ENCODE assay signal across 8 mouse cellular contexts in the genomic region with DNA sequence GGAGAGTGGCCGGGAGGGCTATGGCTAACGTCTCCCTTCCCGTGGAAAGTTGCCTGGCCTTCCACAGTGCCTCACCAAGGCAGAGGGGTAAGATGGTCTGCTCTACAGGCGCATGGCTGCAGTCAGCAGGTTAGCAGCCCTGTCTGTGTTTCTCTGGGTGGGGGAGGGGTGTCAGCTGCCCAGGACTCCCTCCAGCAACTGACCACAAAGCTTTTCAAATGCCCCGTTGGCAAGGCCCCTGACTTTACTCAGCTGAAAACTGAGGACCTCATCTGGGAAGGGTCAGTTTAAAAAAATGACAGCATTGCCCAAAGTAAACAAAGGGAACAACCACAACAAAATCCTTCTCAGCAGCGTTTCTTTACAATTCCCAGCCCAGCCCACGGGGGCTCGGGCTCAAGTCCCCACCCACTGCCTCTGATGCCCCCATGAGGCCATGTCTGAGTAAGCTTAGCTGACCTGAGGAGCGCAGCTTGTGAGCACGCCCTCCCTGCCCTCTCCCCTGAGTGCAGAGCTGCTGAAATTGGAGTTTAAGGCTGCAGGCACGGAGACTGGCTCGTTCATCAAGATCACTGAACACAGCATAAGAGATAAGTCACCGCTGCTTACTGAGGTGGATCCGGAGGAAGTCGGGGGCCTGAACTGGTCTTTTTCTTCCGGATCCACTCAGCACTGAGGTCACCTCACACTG. TPM values are rescaled to one million over a fixed set of nuclear protein-coding genes. Genes with fewer than 3 reads are reported as not detected.
A peak's percentile ranks its signal among the peaks of the same experiment; 100 is the strongest.
DNase-seq lines count a peak whose midpoint lies in the region; ATAC-seq lines count a peak whose summit lies in the region.

No protein-coding gene starts in this region.

- WGBS in lung, embryonic 16.5 days: 8% methylated on average over 16 of the region's 16 CpGs

- no peaks in the 10 kb centered on the region for H3K36me3 ChIP-seq in lung, embryonic 16.5 days (ENCODE audit: control insufficient read depth, insufficient read depth, low read length)

- H3K9me3 ChIP-seq in lung, embryonic 16.5 days (ENCODE audit: control insufficient read depth, low read length): no peaks in the 10 kb centered on the region

- peak overlapping the region; percentile 23 for H3K4me3 ChIP-seq in brown adipose tissue, adult 24 weeks (ENCODE audit: insufficient read depth, low read depth, low read length)
- peak overlapping the region; percentile 22 for H3K4me3 ChIP-seq in lung, embryonic 16.5 days (ENCODE audit: low read length)

- H3K9ac ChIP-seq in lung, embryonic 16.5 days (ENCODE audit: low read length): peak overlapping the region; percentile 57

- H3K27ac ChIP-seq in brown adipose tissue, adult 24 weeks (replicated peaks; ENCODE audit: low read depth, low read length): no peak overlapping the region
- peak overlapping the region; percentile 84 for H3K27ac ChIP-seq in lung, embryonic 16.5 days (ENCODE audit: low read length)

- H3K4me2 ChIP-seq in lung, embryonic 16.5 days (ENCODE audit: low read depth, low read length): peak overlapping the region; percentile 29

- peaks cover 3% of the 10 kb centered on the region for H3K4me1 ChIP-seq in brown adipose tissue, adult 24 weeks (ENCODE audit: control insufficient read depth, insufficient read depth, insufficient read length, low read length)
- H3K4me1 ChIP-seq in lung, embryonic 16.5 days (replicated peaks; ENCODE audit: control insufficient read depth, insufficient read depth, low read length): peaks cover 44% of the 10 kb centered on the region

- ATAC-seq in granulocyte monocyte progenitor cell, adult 5-6 weeks (replicated peaks; ENCODE audit: poor library complexity, severe bottlenecking): peak; percentile 63
- ATAC-seq in lung, embryonic 16.5 days (ENCODE audit: low read depth): peak; percentile 40

- H3K27me3 ChIP-seq in lung, embryonic 16.5 days (ENCODE audit: control insufficient read depth, insufficient read depth, low read depth, low read length): no peaks in the 10 kb centered on the region

- peak; percentile 47 to 67 for DNase-seq in cerebellum, postnatal 10 days
- no peak for DNase-seq in cerebellum, postnatal 36 days
- peak; percentile 13 for DNase-seq in kidney, adult 18-20 months
- DNase-seq in retina, postnatal 1 day: peak; percentile 76
- DNase-seq in T-cell, adult 2 months (ENCODE audit: low spot score): no peak

RNA-seq across cellular contexts. Expression of a gene that starts 41.4 kb away (rescaled TPM):
- polyA plus RNA-seq in brown adipose tissue, adult 24 weeks (2012; ENCODE audit: insufficient read depth, insufficient read length, missing spikeins): 53.2 and 65.3 TPM in 2 replicates
- 71.1 and 89.5 TPM in 2 replicates for total RNA-seq in granulocyte monocyte progenitor cell, adult 5-6 weeks (2014; fragmentation: Nextera tagmentation)
- total RNA-seq in granulocyte monocyte progenitor cell, adult 5-6 weeks (2017): 83.2 and 100 TPM in 2 replicates
- 146 and 147 TPM in 2 replicates for polyA plus RNA-seq in lung, embryonic 16.5 days (2015; fragmentation: Nextera tagmentation; extraction: Ambion mirVana)

RNA-seq across cellular contexts. Expression of a gene that starts 53.9 kb away (rescaled TPM):
- polyA plus RNA-seq in brown adipose tissue, adult 24 weeks (2012; ENCODE audit: insufficient read depth, insufficient read length, missing spikeins): 54.7 and 64.1 TPM in 2 replicates
- 5.0 and 8.1 TPM in 2 replicates for total RNA-seq in granulocyte monocyte progenitor cell, adult 5-6 weeks (2014; fragmentation: Nextera tagmentation)
- 7.5 and 9.7 TPM in 2 replicates for total RNA-seq in granulocyte monocyte progenitor cell, adult 5-6 weeks (2017)
- 18.4 and 18.9 TPM in 2 replicates for polyA plus RNA-seq in lung, embryonic 16.5 days (2015; fragmentation: Nextera tagmentation; extraction: Ambion mirVana)

Comparison
In these comparisons a context has a peak if more than half of its experiments do, and no peak if none do; other contexts are left out.
1. DNase-seq: peak in cerebellum, postnatal 10 days (2 of 2), kidney, adult 18-20 months (single experiment) and retina, postnatal 1 day (single experiment); none in cerebellum, postnatal 36 days (0 of 2) and T-cell, adult 2 months (single experiment).